Mouse (Mus musculus) heart, postnatal 0 days (tissue): Measurements from ENCODE around the gene Prrt1. TPM values are rescaled to one million over a fixed set of nuclear protein-coding genes. Genes with fewer than 3 reads are reported as not detected.
A peak's percentile ranks its signal among the peaks of the same experiment; 100 is the strongest.

ENCODE experiments used
- ATAC-seq: fragments of 200-750 bp; cut with Nextera tagmentation; 2 replicates; pipeline ENCODE4 v1.8.0; 2017; ENCODE audit warnings: low read depth, moderate number of reproducible peaks, moderate library complexity; ENCODE audit not compliant: insufficient read depth
- DNase-seq: peaks from one replicate; pipeline ENCODE4 v3.0.0-alpha.2; 2016; ENCODE audit warnings: low spot score
- H3K27ac ChIP-seq: fragments of 300-500 bp; sonication (generic); 2 replicates; pipeline ENCODE4 v1.5.1; 2014; ENCODE audit warnings: low read depth, mild to moderate bottlenecking
- H3K27me3 ChIP-seq: fragments of 300-500 bp; sonication (generic); 2 replicates; pipeline ENCODE4 v1.6.1; 2014; ENCODE audit warnings: low read length, mixed read lengths; ENCODE audit not compliant: control insufficient read depth, insufficient read depth
- H3K36me3 ChIP-seq: fragments of 300-500 bp; sonication (generic); replicated peaks from 2 replicates; pipeline ENCODE4 v1.6.1; 2014; ENCODE audit warnings: low read length, mixed read lengths; ENCODE audit not compliant: control insufficient read depth, insufficient read depth
- H3K4me1 ChIP-seq: fragments of 300-500 bp; sonication (generic); 2 replicates; pipeline ENCODE4 v1.6.1; 2014; ENCODE audit warnings: antibody characterized with exemption; ENCODE audit not compliant: control insufficient read depth, insufficient read depth
- H3K4me2 ChIP-seq: fragments of 300-500 bp; sonication (generic); 2 replicates; pipeline ENCODE4 v1.6.1; 2014; ENCODE audit warnings: low read depth, mild to moderate bottlenecking, low read length, moderate library complexity
- H3K4me3 ChIP-seq: fragments of 300-500 bp; sonication (generic); 2 replicates; pipeline ENCODE4 v1.5.1; 2014; ENCODE audit warnings: low read depth, low read length
- H3K9ac ChIP-seq: fragments of 300-500 bp; sonication (generic); replicated peaks from 2 replicates; pipeline ENCODE4 v1.6.1; 2014; ENCODE audit warnings: low read depth, low read length, mixed read lengths
- H3K9me3 ChIP-seq: fragments of 300-500 bp; sonication (generic); replicated peaks from 2 replicates; pipeline ENCODE4 v1.6.1; 2016; ENCODE audit warnings: low read length; ENCODE audit not compliant: control insufficient read depth
- CTCF ChIP-seq: IDR thresholded peaks from 2 replicates; pipeline ENCODE4 v1.5.1; 2016; ENCODE audit warnings: antibody characterized with exemption, control low read depth, low read depth
- EP300 ChIP-seq: IDR thresholded peaks from 2 replicates; pipeline ENCODE4 v1.6.1; 2016; ENCODE audit warnings: antibody characterized with exemption, low read depth
- WGBS: fragments of 180-500 bp; shearing (Covaris S2); extraction: QIAGEN DNeasy Blood & Tissue Kit; methylation state at CpG from one replicate; pipeline ENCODE4 v1.1.7; 2014; 5-methylcytosine and 5-hydroxymethylcytosine counted together
- polyA plus RNA-seq: library from polyadenylated mRNA; unstranded; fragments of >200 nt; fragmentation: Nextera tagmentation; extraction: Ambion mirVana; gene quantifications from 2 replicates; pipeline ENCODE4 v1.2.1, GENCODE M21; 2015
- total RNA-seq: library from RNA; depleted of rRNA; stranded (reverse); fragments of >200 nt; gene quantifications from 2 replicates; pipeline ENCODE4 v1.2.3, GENCODE M21; 2014; ENCODE audit warnings: low replicate concordance

The Prrt1 gene
- total and polyA plus RNA-seq, 2 experiments from 2014 or later, result 0.19 TPM; not detected in 1

GRCm38 (mm10) chr17:34630761-34631301 lies 1.5 kb downstream of the Prrt1 start:
- H3K4me2 ChIP-seq, result peak overlapping the region; percentile 59
- ATAC-seq, result no peak
- peaks cover 16% of the 10 kb centered on the region for H3K4me1 ChIP-seq
- DNase-seq, result no peak
- no peaks in the 10 kb centered on the region for H3K36me3 ChIP-seq
- 4% methylated on average over 48 of the region's 48 CpGs for WGBS
- H3K27me3 ChIP-seq, result peaks cover 50% of the 10 kb centered on the region
- TF ChIP-seq EP300 (no peak), CTCF (no peak)
- H3K4me3 ChIP-seq, result peak overlapping the region; percentile 37
- H3K27ac ChIP-seq, result peak overlapping the region; percentile 36; the same call in 1 of the 2 replicates
- no peaks in the 10 kb centered on the region for H3K9me3 ChIP-seq
- H3K9ac ChIP-seq, result peak overlapping the region; percentile 41; the same call in 1 of the 2 replicates

GRCm38 (mm10) chr17:34631647-34632046 lies 2.3 kb downstream of the Prrt1 start:
- Histone ChIP-seq H3K9ac (peak overlapping the region; percentile 22; the same call in 1 of the 2 replicates), H3K4me1 (peaks cover 10% of the 10 kb centered on the region), H3K27me3 (peaks cover 50% of the 10 kb centered on the region), H3K9me3 (no peaks in the 10 kb centered on the region), H3K27ac (no peak overlapping the region), H3K4me3 (peak overlapping the region; percentile 35), H3K36me3 (no peaks in the 10 kb centered on the region), H3K4me2 (peak overlapping the region; percentile 59)
- TF ChIP-seq CTCF (no peak), EP300 (no peak)
- no peak for DNase-seq
- 8% methylated on average over 12 of the region's 12 CpGs for WGBS
- ATAC-seq, result no peak

- WGBS, result 2% methylated on average over 26 of the region's 26 CpGs
- DNase-seq (no peak), ATAC-seq (0 out of 2 replicates have a peak, but pooled peaks have one; percentile 12)
- Histone ChIP-seq H3K4me1 (peaks cover 10% of the 10 kb centered on the region), H3K36me3 (no peaks in the 10 kb centered on the region), H3K9me3 (no peaks in the 10 kb centered on the region), H3K4me2 (peak overlapping the region; percentile 59), H3K27ac (no peak overlapping the region), H3K9ac (peak overlapping the region; percentile 22; the same call in 1 of the 2 replicates), H3K4me3 (peak overlapping the region; percentile 35), H3K27me3 (peaks cover 50% of the 10 kb centered on the region)
- TF ChIP-seq CTCF (no peak), EP300 (no peak)
Measured at GRCm38 (mm10) chr17:34632261-34632691, 2.9 kb downstream of the Prrt1 start.

- Histone ChIP-seq H3K36me3 (no peaks in the 10 kb centered on the region), H3K9ac (no peak overlapping the region), H3K27ac (no peak overlapping the region), H3K9me3 (no peaks in the 10 kb centered on the region), H3K4me2 (no peak overlapping the region), H3K27me3 (peaks cover 32% of the 10 kb centered on the region), H3K4me3 (no peak overlapping the region), H3K4me1 (no peaks in the 10 kb centered on the region; the same call in 1 of the 2 replicates)
- 61% methylated on average over 2 of the region's 2 CpGs for WGBS
- ATAC-seq (no peak), DNase-seq (no peak)
- TF ChIP-seq EP300 (no peak), CTCF (no peak)
Measured at GRCm38 (mm10) chr17:34635671-34636070, 6.3 kb downstream of the Prrt1 start.

- TF ChIP-seq CTCF (no peak), EP300 (no peak)
- H3K4me1 ChIP-seq, result no peaks in the 10 kb centered on the region; the same call in 1 of the 2 replicates
- no peak overlapping the region for H3K27ac ChIP-seq
- no peak overlapping the region for H3K4me2 ChIP-seq
- H3K27me3 ChIP-seq, result peaks cover 14% of the 10 kb centered on the region
- H3K36me3 ChIP-seq, result no peaks in the 10 kb centered on the region
- no peaks in the 10 kb centered on the region for H3K9me3 ChIP-seq
- no peak for DNase-seq
- H3K4me3 ChIP-seq, result no peak overlapping the region
- WGBS, result 56% methylated on average over 3 of the region's 3 CpGs
- H3K9ac ChIP-seq, result no peak overlapping the region
- ATAC-seq, result no peak
Measured at GRCm38 (mm10) chr17:34637459-34637858, 8.1 kb downstream of the Prrt1 start.
